Mouse (Mus musculus) G1E (cell line): Measurements from ENCODE around the gene Prim1. TPM values are rescaled to one million over a fixed set of nuclear protein-coding genes. Genes with fewer than 3 reads are reported as not detected.
"Not testable (repeated sequence)": the region's sequence is repeated elsewhere in the genome, so short reads cannot be mapped to it uniquely, and the experiment has no call there.

Source experiments
- ATAC-seq: 2 replicates; pipeline ENCODE4 v1.8.0; 2016; ENCODE audit warnings: mild to moderate bottlenecking; ENCODE audit not compliant: insufficient number of reproducible peaks, poor library complexity, low FRiP score, severe bottlenecking; ENCODE audit errors: extremely low read depth
- DNase-seq: peaks from one replicate; pipeline ENCODE4 v3.0.0; 2012; ENCODE audit warnings: low spot score
- H3K27me3 ChIP-seq: 2 replicates; pipeline ENCODE4 v1.6.1; 2012; ENCODE audit warnings: mild to moderate bottlenecking, low read length, inconsistent platforms; ENCODE audit not compliant: insufficient read depth
- H3K36me3 ChIP-seq: replicated peaks from 2 replicates; pipeline ENCODE3; 2012; ENCODE audit warnings: mild to moderate bottlenecking, inconsistent platforms
- H3K4me1 ChIP-seq: 2 replicates; pipeline ENCODE4 v1.6.1; 2012; ENCODE audit warnings: low read depth, low read length, inconsistent platforms, mixed read lengths; ENCODE audit not compliant: insufficient read depth
- H3K4me3 ChIP-seq: 2 replicates; pipeline ENCODE4 v1.5.1; 2012; ENCODE audit warnings: low read depth, mild to moderate bottlenecking, inconsistent platforms, low read length, moderate library complexity, mixed read lengths
- H3K9me3 ChIP-seq: replicated peaks from 2 replicates; pipeline ENCODE4 v1.6.1; 2012; ENCODE audit warnings: inconsistent platforms
- CTCF ChIP-seq: IDR thresholded peaks from 2 replicates; pipeline ENCODE4 v1.5.1; 2012; ENCODE audit warnings: low read depth, low read length, inconsistent platforms, mixed read lengths
- GATA1 ChIP-seq: IDR thresholded peaks from 2 replicates; pipeline ENCODE4 v1.6.1; 2012; ENCODE audit warnings: borderline replicate concordance, low read length, inconsistent platforms, mixed read lengths
- GATA2 ChIP-seq: IDR thresholded peaks from 2 replicates; pipeline ENCODE4 v1.6.1; 2012; ENCODE audit warnings: low read depth, low read length, inconsistent platforms, borderline replicate concordance
- POLR2AphosphoS5 ChIP-seq: IDR thresholded peaks from 2 replicates; pipeline ENCODE4 v1.6.1; 2012; ENCODE audit warnings: low read depth, low read length, inconsistent platforms; ENCODE audit not compliant: insufficient replicate concordance
- TAL1 ChIP-seq: conservative IDR thresholded peaks from 2 replicates; pipeline ENCODE4 v1.6.1; 2012; ENCODE audit warnings: low read depth, low read length, inconsistent platforms, mixed read lengths
- polyA plus RNA-seq: library from polyadenylated mRNA; stranded (reverse); fragments of >175 nt; gene quantifications from 2 replicates; pipeline ENCODE4 v1.2.3, GENCODE M21; 2012
- total RNA-seq, 2 experiments: library from RNA; stranded (forward) in 1 of 2; stranded (reverse) in 1 of 2; fragments of 200-1000 nt in 1 of 2; fragments of >200 nt in 1 of 2; fragmentation: Nextera tagmentation in 1 of 2; gene quantifications; 2 replicates each; pipeline ENCODE4 v1.2.3; 2014 to 2017

Gene Prim1
- total and polyA plus RNA-seq, 3 experiments: 5.8 to 134 (median 83.3) TPM

DNA sequence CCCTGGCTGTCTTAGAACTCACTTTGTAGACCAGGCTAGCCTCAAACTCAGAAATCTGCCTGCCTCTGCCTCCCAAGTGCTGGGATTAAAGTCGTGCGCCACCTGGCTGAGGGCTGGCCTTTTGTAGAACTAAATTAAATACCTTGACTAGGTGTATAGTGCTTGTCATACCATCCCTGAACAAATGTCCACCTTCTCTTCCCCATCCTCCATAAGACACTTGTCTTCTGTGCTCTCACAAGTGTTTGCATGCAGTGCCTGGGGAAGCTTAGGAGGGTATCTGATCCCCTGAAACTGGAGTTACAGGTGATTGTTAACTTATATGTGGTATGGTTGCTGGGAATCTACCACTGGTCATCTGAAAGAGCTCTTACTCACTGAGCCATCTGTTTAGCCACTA is 35.4 kb downstream of the Prim1 start:
- Histone ChIP-seq H3K9me3 (no peaks in the 10 kb centered on the region), H3K4me3 (no peak overlapping the region), H3K27me3 (no peaks in the 10 kb centered on the region), H3K36me3 (peaks cover 64% of the 10 kb centered on the region), H3K4me1 (peaks cover 5% of the 10 kb centered on the region; the same call in 1 of the 2 replicates)
- no peak for TF ChIP-seq GATA1
- no peak for TF ChIP-seq TAL1
- no peak for TF ChIP-seq CTCF
- no peak for TF ChIP-seq POLR2AphosphoS5
- TF ChIP-seq GATA2: no peak
- no peak for DNase-seq
- ATAC-seq: no peak

DNA sequence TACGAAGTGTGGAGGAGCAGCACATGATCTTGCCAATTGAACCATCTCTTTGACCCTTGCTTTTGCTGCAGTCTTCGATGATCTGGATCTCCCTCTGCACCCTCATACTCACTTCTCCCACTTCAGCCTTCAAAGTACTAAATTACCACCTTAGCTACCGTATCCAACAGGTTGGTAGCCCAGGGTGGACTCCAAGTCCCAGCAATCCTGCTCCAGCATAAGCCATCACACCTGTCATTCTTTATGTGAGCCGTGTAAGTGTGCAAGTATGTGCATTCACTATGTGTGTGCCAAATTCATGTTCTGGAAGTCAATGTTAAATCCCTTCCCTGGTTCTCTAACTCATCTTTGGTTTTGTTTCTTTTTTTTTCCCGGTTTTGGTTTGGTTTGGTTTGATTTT is 36.6 kb downstream of the Prim1 start:
- Histone ChIP-seq H3K27me3 (no peaks in the 10 kb centered on the region), H3K36me3 (peaks cover 51% of the 10 kb centered on the region), H3K9me3 (no peaks in the 10 kb centered on the region), H3K4me3 (no peak overlapping the region), H3K4me1 (no peaks in the 10 kb centered on the region; the same call in 1 of the 2 replicates)
- ATAC-seq: no peak
- TF ChIP-seq GATA1 (no peak), CTCF (no peak), TAL1 (no peak), POLR2AphosphoS5 (no peak; the same call in 1 of the 2 replicates)
- no peak for DNase-seq

DNA sequence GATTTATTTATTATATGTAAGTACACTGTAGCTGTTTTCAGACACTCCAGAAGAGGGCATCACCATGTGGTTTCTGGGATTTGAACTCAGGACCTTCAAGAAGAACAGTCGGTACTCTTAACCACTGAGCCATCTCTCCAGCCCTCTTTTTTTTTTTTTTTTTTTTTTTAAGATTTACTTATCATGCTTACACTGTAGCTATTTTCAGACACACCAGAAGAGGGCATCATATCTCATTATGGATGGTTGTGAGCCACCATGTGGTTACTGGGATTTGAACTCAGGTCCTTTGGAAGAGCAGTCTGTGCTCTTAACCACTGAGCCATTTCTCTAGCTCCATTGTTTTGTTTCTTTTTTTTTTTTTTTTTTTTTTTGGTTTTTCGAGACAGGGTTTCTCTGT is 37.2 kb downstream of the Prim1 start:
- peaks cover 46% of the 10 kb centered on the region for H3K36me3 ChIP-seq
- not testable (repeated sequence) for H3K4me3 ChIP-seq, ATAC-seq, H3K4me1 ChIP-seq, H3K27me3 ChIP-seq, DNase-seq, H3K9me3 ChIP-seq

- Histone ChIP-seq H3K4me1 (peaks cover 7% of the 10 kb centered on the region), H3K27me3 (no peaks in the 10 kb centered on the region), H3K4me3 (no peak overlapping the region), H3K36me3 (peaks cover 39% of the 10 kb centered on the region), H3K9me3 (no peaks in the 10 kb centered on the region)
- no peak for DNase-seq
- no peak for ATAC-seq
- TF ChIP-seq GATA1 (no peak), TAL1 (no peak), POLR2AphosphoS5 (no peak), GATA2 (no peak), CTCF (no peak)
Measured at GRCm38 (mm10) chr10:128053001-128053400, 38.0 kb downstream of the Prim1 start.

DNA sequence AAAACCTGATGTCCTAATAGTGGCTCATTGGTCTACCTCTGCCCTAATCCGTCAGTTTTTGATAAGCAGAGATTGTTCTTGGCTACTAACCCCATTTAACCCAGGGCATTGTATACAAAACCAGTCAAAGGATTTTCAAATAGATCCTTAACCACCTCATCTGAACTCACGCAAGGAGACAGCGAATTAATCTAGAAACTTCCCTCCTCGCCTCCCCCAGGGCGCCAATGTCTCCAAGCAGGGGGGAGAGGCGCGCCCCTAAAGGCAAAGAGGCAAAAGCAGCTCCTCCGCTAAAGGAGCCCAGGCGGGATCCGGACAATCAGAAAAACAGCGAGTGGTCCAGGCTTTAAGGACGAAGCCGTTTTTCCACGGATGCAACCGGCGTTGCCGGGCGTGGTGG is 43.2 kb downstream of the Prim1 start:
- Histone ChIP-seq H3K4me1 (peaks cover 36% of the 10 kb centered on the region), H3K27me3 (no peaks in the 10 kb centered on the region), H3K4me3 (peak overlapping the region; percentile 95), H3K36me3 (peaks cover 22% of the 10 kb centered on the region), H3K9me3 (no peaks in the 10 kb centered on the region)
- ATAC-seq (no peak), DNase-seq (no peak)
- TF ChIP-seq GATA1: no peak
- TF ChIP-seq GATA2: no peak
- TF ChIP-seq POLR2AphosphoS5: no peak

DNA sequence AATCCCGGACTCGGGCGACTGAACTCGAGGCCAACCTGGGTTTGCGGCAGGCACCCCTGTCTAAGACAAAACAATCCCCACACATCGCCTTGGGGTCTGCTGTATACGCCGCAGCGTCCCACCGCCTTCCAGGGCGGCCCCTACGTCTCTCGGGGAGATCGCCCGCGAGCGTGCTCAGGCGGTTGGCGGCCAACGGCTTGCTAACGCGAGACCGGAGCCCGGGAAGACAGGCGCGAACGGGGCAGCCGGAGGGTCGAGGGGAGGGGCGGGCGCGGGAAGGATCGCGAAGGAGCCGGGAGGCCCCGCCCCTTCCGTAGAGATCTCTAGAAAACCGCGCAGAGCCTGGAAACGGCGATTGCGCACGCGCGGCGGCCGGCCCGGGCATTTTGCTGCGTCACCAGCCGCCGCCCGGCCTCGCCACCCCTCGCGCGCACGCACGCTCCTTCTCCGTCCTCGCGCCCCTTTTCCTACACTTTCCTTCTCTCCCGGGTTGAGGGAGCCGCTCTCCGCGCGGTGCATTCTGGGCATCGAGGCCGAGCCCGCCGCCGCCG is 43.7 kb downstream of the Prim1 start, which contains the start of gene Ptges3:
TSS of gene Ptges3 (plus strand) at position 354 of the 551 bp plus-strand sequence.
- no peaks in the 10 kb centered on the region for H3K9me3 ChIP-seq
- TF ChIP-seq CTCF: no peak
- no peak for TF ChIP-seq POLR2AphosphoS5
- TF ChIP-seq TAL1: no peak
- DNase-seq (peak; percentile 86), ATAC-seq (peak; percentile 75)
- H3K36me3 ChIP-seq: peaks cover 25% of the 10 kb centered on the region
- peak within 1 kb of the TSS; percentile 95 for H3K4me3 ChIP-seq
- no peaks in the 10 kb centered on the region for H3K27me3 ChIP-seq
- peaks cover 39% of the 10 kb centered on the region for H3K4me1 ChIP-seq

GRCm38 (mm10) chr10:128059207-128059981 is 44.4 kb downstream of the Prim1 start:
- ATAC-seq (no peak), DNase-seq (peak; percentile 64)
- H3K27me3 ChIP-seq: no peaks in the 10 kb centered on the region
- H3K36me3 ChIP-seq: peaks cover 31% of the 10 kb centered on the region
- H3K4me3 ChIP-seq: peak overlapping the region; percentile 95
- no peaks in the 10 kb centered on the region for H3K9me3 ChIP-seq
- H3K4me1 ChIP-seq: peaks cover 46% of the 10 kb centered on the region
- TF ChIP-seq CTCF: no peak
- TF ChIP-seq TAL1: no peak
- no peak for TF ChIP-seq GATA2
- TF ChIP-seq GATA1: no peak
